Mouse (Mus musculus) sigmoid colon, adult 10 weeks (tissue): ENCODE measurements around the gene Zfp114. TPM values are rescaled to one million over a fixed set of nuclear protein-coding genes. Genes with fewer than 3 reads are reported as not detected.

Experiments
- polyA plus RNA-seq: library from polyadenylated mRNA; stranded (reverse); fragments of 350-450 nt; fragmentation: Illumina TruSeq; extraction: RNeasy Lipid Tissue Mini Kit (QIAGEN cat#74804); gene quantifications from one replicate; pipeline ENCODE4 v1.2.3, GENCODE M21; 2014; ENCODE audit warnings: low read depth, low replicate concordance

Gene Zfp114
- polyA plus RNA-seq, result 0.50 TPM

DNA sequence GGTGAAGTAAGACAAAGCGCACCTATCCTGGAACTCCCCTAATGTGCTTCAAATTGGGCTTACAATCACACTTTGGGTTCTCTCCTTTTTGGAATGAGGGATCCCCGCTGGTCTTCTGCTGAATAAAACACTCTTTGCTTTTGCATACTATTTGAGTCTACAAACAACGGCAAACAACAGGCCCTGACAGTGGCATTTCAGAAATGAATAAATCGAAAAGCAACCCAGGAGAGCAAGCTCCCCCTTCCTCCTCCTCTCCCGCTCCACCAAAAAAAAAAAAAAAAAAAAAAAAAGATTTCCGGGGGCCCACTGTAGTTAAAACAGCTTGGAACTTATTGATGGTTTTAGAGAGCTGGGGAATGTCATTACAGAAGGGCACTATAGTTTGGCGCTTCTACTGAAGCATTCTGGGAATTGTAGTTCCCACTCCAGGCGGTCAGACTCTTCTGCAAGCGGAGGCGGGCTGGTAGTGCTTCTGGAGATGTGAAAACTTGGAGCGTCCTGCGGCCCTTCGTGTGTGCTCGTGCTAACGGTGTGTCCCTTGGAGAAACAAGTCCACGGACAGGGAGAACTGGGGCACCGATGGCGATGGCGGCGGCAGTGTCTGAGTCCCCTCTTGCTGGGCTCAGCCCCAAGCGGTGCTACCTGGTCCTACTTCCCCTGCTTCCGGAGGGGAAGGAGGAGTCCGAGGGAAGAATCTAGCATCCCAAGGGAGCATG is at the start of gene Zfp114:
TSS of gene Zfp114 (plus strand) at position 443 of the 719 bp plus-strand sequence.

DNA sequence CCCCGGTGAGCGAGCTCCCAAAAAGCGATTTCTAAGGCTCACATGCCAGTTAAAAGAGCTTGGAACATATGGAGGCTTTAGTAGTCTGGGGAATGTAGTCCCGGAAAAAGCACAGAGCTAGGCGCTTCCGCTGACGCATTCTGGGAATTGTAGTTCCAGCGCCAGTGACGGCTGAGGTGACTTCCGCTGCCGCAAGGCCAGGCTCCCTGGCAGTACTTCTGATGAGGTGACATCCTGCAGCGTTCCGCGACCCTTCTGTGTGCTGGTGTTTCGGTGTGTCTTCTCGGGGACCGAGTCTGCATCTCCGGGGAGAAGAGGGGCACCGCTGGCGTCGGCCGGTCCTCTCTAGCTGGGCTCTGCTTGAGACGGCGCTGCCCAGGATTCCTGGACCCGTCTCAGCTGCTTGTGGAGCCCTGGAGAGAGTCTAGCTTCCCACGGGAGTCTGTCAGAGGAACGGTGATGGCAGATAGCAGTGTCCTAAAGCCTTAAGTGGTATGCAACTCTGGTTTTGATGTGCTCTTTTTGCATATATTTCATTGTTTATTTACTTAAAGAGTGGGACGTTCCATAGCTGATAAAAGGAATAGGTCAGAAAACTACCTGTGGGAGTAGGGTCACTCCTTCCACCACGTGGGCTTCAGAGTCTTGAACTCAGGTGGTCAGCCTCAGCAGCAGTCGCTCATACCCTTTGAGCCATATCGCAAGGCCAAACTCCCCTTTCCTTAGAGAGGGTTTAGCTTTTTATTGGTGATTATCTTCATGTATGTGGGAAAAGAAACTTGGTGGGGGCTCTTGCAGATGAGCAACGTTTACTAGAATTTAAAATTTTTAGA is 40.6 kb upstream of the Zfp114 start, which contains the start of gene Zfp235:
TSS of gene Zfp235 (plus strand) at position 174 of the 833 bp plus-strand sequence.

DNA sequence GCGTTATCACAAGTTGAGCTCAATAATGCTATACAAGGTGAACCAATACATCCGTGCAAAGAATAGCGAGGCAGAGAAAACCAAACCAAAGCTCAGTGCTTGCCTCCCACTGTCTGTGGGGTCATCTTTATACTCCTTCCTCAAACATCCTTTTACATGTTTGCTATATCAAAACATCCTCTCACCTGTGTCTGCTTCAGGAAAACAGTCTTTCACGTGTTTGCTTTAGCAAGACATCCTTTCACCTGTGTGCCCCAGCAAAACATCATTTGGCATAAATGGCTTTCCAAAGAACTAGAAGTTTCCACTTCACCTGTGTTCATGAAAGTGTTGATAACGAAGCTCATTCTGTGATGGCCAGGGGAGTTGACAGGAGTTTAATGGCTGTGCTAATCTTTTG is 36.5 kb downstream of the Zfp114 start, which contains the start of gene Zfp111:
TSS of gene Zfp111 (minus strand) at position 101 of the 400 bp plus-strand sequence.

Other genes with a start within 250 kb of the Zfp114 start
- not detected for gene Vmn1r179, start 248.1 kb upstream of the Zfp114 start, polyA plus RNA-seq
- gene Vmn1r180, start 224.4 kb upstream of the Zfp114 start, polyA plus RNA-seq, result not detected
- gene Vmn1r181, start 200.4 kb upstream of the Zfp114 start, polyA plus RNA-seq, result 0.28 TPM
- gene V1rd19, start 173.4 kb upstream of the Zfp114 start, polyA plus RNA-seq, result not detected
- gene Vmn1r183, start 121.8 kb upstream of the Zfp114 start, polyA plus RNA-seq, result not detected
- gene Zfp180, start 93.1 kb upstream of the Zfp114 start, polyA plus RNA-seq, result 12.2 TPM
- 1.7 TPM for gene Zfp112, start 62.7 kb upstream of the Zfp114 start, polyA plus RNA-seq
- gene Zfp235, start 40.9 kb upstream of the Zfp114 start, polyA plus RNA-seq, result 7.3 TPM
- 9.3 TPM for gene Zfp111, start 36.4 kb downstream of the Zfp114 start, polyA plus RNA-seq
- 3.1 TPM for gene Zfp109, start 62.5 kb downstream of the Zfp114 start, polyA plus RNA-seq
- gene Zfp108, start 79.7 kb downstream of the Zfp114 start, polyA plus RNA-seq, result 2.7 TPM
- 3.0 TPM for gene Zfp93, start 95.4 kb downstream of the Zfp114 start, polyA plus RNA-seq
- 6.9 TPM for gene Zfp61, start 126.2 kb downstream of the Zfp114 start, polyA plus RNA-seq
- gene Zfp94, start 141.6 kb downstream of the Zfp114 start, polyA plus RNA-seq, result 0.85 TPM
- gene Tescl, start 158.9 kb downstream of the Zfp114 start, polyA plus RNA-seq, result not detected
- gene Lypd5, start 174.1 kb downstream of the Zfp114 start, polyA plus RNA-seq, result not detected
- 1.0 TPM for gene Kcnn4, start 195.2 kb downstream of the Zfp114 start, polyA plus RNA-seq
- gene Smg9, start 224.6 kb downstream of the Zfp114 start, polyA plus RNA-seq, result not detected